8 mouse cellular contexts compared by ENCODE assay signal in genomic region chr14:102981441-102982015, GRCm38 (mm10). TPM values are rescaled to one million over a fixed set of nuclear protein-coding genes. Genes with fewer than 3 reads are reported as not detected.
DNase-seq lines count a peak whose midpoint lies in the region; ATAC-seq and TF ChIP-seq lines count a peak whose summit lies in the region.

No protein-coding gene starts in this region.

- DNase-seq in cerebellum, adult 2 months, result peak; percentile 82
- DNase-seq in forelimb bud, embryonic 11.5 days (ENCODE audit: low read depth, low spot score), result peak; percentile 43
- DNase-seq in layer of hippocampus, adult 9-11 months, result peak; percentile 69
- peak; percentile 31 for DNase-seq in ovary, adult 18-20 months (ENCODE audit: low spot score)
- DNase-seq in thymus, postnatal 10 days (ENCODE audit: low spot score in 2 of 2), result peak; percentile 19 to 31

- H3K4me2 ChIP-seq in lung, embryonic 16.5 days (ENCODE audit: low read depth, low read length), result peak overlapping the region; percentile 92

- TF ChIP-seq POLR2A in ES-Bruce4 (IDR thresholded peaks at IDR 0.05; ENCODE audit: insufficient read depth, low read length), result no peak
- no peak for TF ChIP-seq POLR2A in cerebellum, adult 2 months (IDR thresholded peaks at IDR 0.05; ENCODE audit: borderline replicate concordance, insufficient read depth, low read length)

- peak; percentile 1 to 9; a peak in 2 of 4 replicates for ATAC-seq in hematopoietic stem cell, adult 5-6 weeks (replicated peaks in 1 of 2; ENCODE audit: insufficient read depth in 1 of 2, low FRiP score in 2 of 2, low TSS enrichment in 1 of 2, low read depth in 1 of 2, poor library complexity in 2 of 2, severe bottlenecking in 2 of 2)
- peak; percentile 26 for ATAC-seq in lung, embryonic 16.5 days (ENCODE audit: low read depth)

- no peak for TF ChIP-seq EP300 in ES-Bruce4 (IDR thresholded peaks at IDR 0.05; ENCODE audit: insufficient read depth, low read depth, low read length)

- no peak overlapping the region for H3K27ac ChIP-seq in ES-Bruce4 (ENCODE audit: insufficient read depth, low read length)
- H3K27ac ChIP-seq in cerebellum, adult 2 months (ENCODE audit: insufficient read depth, low read length), result peak overlapping the region; percentile 94
- peak overlapping the region; percentile 84 for H3K27ac ChIP-seq in lung, embryonic 16.5 days (ENCODE audit: low read length)

- TF ChIP-seq CTCF in ES-Bruce4 (IDR thresholded peaks at IDR 0.05; ENCODE audit: low read depth, low read length), result no peak
- TF ChIP-seq CTCF in cerebellum, adult 2 months (IDR thresholded peaks at IDR 0.05; ENCODE audit: borderline replicate concordance, insufficient read depth, low read depth, low read length), result peak; percentile 49; the same call in 1 of the 2 replicates

- H3K36me3 ChIP-seq in ES-Bruce4 (ENCODE audit: control insufficient read depth, insufficient read depth, low read length, poor library complexity, severe bottlenecking), result no peaks in the 10 kb centered on the region
- H3K36me3 ChIP-seq in lung, embryonic 16.5 days (ENCODE audit: control insufficient read depth, insufficient read depth, low read length), result no peaks in the 10 kb centered on the region

- peak overlapping the region; percentile 71 for H3K9ac ChIP-seq in ES-Bruce4 (ENCODE audit: low read depth, poor library complexity, severe bottlenecking)
- H3K9ac ChIP-seq in lung, embryonic 16.5 days (ENCODE audit: low read length), result peak overlapping the region; percentile 76

- peaks cover 6% of the 10 kb centered on the region for H3K27me3 ChIP-seq in ES-Bruce4 (ENCODE audit: control insufficient read depth, insufficient read depth, low read length, poor library complexity, severe bottlenecking)
- H3K27me3 ChIP-seq in cerebellum, adult 2 months (ENCODE audit: control insufficient read depth, insufficient read depth, low read length), result no peaks in the 10 kb centered on the region
- 0 out of 2 replicates have a peak, but pooled peaks cover 2% of the 10 kb centered on the region for H3K27me3 ChIP-seq in lung, embryonic 16.5 days (ENCODE audit: control insufficient read depth, insufficient read depth, low read depth, low read length)

- WGBS in cerebellum, adult 2 months, result under 1% methylated on average over 61 of the region's 62 CpGs
- WGBS in lung, embryonic 16.5 days, result under 1% methylated on average over 52 of the region's 62 CpGs

- no peaks in the 10 kb centered on the region for H3K4me1 ChIP-seq in ES-Bruce4 (ENCODE audit: control insufficient read depth, insufficient read depth, low read length)
- peaks cover 3% of the 10 kb centered on the region; the same call in 1 of the 2 replicates for H3K4me1 ChIP-seq in cerebellum, adult 2 months (ENCODE audit: control insufficient read depth, insufficient read depth, low read length)
- peaks cover 10% of the 10 kb centered on the region; the same call in 1 of the 2 replicates for H3K4me1 ChIP-seq in lung, embryonic 16.5 days (replicated peaks; ENCODE audit: control insufficient read depth, insufficient read depth, low read length)

- H3K4me3 ChIP-seq in ES-Bruce4 (ENCODE audit: low read depth, low read length), result peak overlapping the region; percentile 61
- peak overlapping the region; percentile 85 for H3K4me3 ChIP-seq in cerebellum, adult 2 months (replicated peaks; ENCODE audit: insufficient read depth, low read depth, low read length)
- H3K4me3 ChIP-seq in lung, embryonic 16.5 days (ENCODE audit: low read length), result peak overlapping the region; percentile 74

- no peaks in the 10 kb centered on the region for H3K9me3 ChIP-seq in ES-Bruce4 (replicated peaks; ENCODE audit: control insufficient read depth, insufficient read depth, low read length, poor library complexity, severe bottlenecking)
- no peaks in the 10 kb centered on the region for H3K9me3 ChIP-seq in lung, embryonic 16.5 days (ENCODE audit: control insufficient read depth, low read length)

RNA-seq across cellular contexts. Expression of gene Kctd12, which starts 0.9 kb away (rescaled TPM):
- 1.7 and 2.2 TPM in 2 replicates for polyA plus RNA-seq in ES-Bruce4 (2011; ENCODE audit: insufficient read depth, insufficient read length, low read depth, missing spikeins)
- polyA plus RNA-seq in cerebellum, adult 2 months (2012; rRNA removed), result 45.8 and 49.4 TPM in 2 replicates
- 116 and 119 TPM in 2 replicates for total RNA-seq in hematopoietic stem cell, adult 5-6 weeks (2017)
- 6.7 and 7.1 TPM in 2 replicates for polyA plus RNA-seq in lung, embryonic 16.5 days (2015; fragmentation: Nextera tagmentation; extraction: Ambion mirVana)

Comparison
In these comparisons a context has a peak if more than half of its experiments do, and no peak if none do; other contexts are left out.
1. DNase-seq: peak in every context shown above with its lines; median percentile 82 in cerebellum, adult 2 months; 69 in layer of hippocampus, adult 9-11 months; 43 in forelimb bud, embryonic 11.5 days; 31 in ovary, adult 18-20 months; 25 in thymus, postnatal 10 days.